Mouse (Mus musculus) brown adipose tissue, adult 24 weeks (tissue): ENCODE results near the gene Ppil6. TPM values are rescaled to one million over a fixed set of nuclear protein-coding genes. Genes with fewer than 3 reads are reported as not detected.

Experiments
- H3K27ac ChIP-seq: fragments of 200-500 bp; replicated peaks from 2 replicates; pipeline ENCODE4 v1.5.1; 2012; ENCODE audit warnings: low read depth, mild to moderate bottlenecking, low read length
- H3K4me1 ChIP-seq: fragments of 200-500 bp; 2 replicates; pipeline ENCODE4 v1.6.1; 2012; ENCODE audit warnings: low read length, mixed read lengths; ENCODE audit not compliant: control insufficient read depth, insufficient read depth, insufficient read length
- H3K4me3 ChIP-seq: fragments of 200-500 bp; 2 replicates; pipeline ENCODE4 v1.5.1; 2012; ENCODE audit warnings: low read depth, mild to moderate bottlenecking, low read length, moderate library complexity; ENCODE audit not compliant: insufficient read depth
- polyA plus RNA-seq: library from polyadenylated mRNA; stranded (reverse); fragments of >200 nt; gene quantifications from 2 replicates; pipeline ENCODE4 v1.2.4, GENCODE M21; 2012; ENCODE audit not compliant: missing spikeins, insufficient read depth, insufficient read length

The Ppil6 gene
- polyA plus RNA-seq, 1 experiment: 0.99 TPM

- Histone ChIP-seq H3K4me3 (no peak overlapping the region), H3K4me1 (peaks cover 5% of the 10 kb centered on the region), H3K27ac (no peak overlapping the region)
Observed at GRCm38 (mm10) chr10:41472962-41473481, 17.2 kb upstream of the Ppil6 start.

- Histone ChIP-seq H3K4me3 (no peak overlapping the region), H3K4me1 (peaks cover 5% of the 10 kb centered on the region), H3K27ac (no peak overlapping the region)
Observed at GRCm38 (mm10) chr10:41473782-41474468, 16.3 kb upstream of the Ppil6 start.

- peak overlapping the region; percentile 45; the same call in 1 of the 2 replicates for H3K27ac ChIP-seq
- H3K4me1 ChIP-seq: peaks cover 5% of the 10 kb centered on the region
- no peak overlapping the region for H3K4me3 ChIP-seq
Observed at GRCm38 (mm10) chr10:41474981-41475391, 15.3 kb upstream of the Ppil6 start.

GRCm38 (mm10) chr10:41476171-41477017 is 13.8 kb upstream of the Ppil6 start, which contains the start of gene Mical1:
Gene Mical1 (plus strand): TSS chr10:41476314.
- Histone ChIP-seq H3K4me3 (peak within 1 kb of the TSS; percentile 57), H3K4me1 (peaks cover 5% of the 10 kb centered on the region), H3K27ac (peak within 1 kb of the TSS; percentile 71)

GRCm38 (mm10) chr10:41477018-41477277 is 13.3 kb upstream of the Ppil6 start:
- Histone ChIP-seq H3K4me3 (peak overlapping the region; percentile 57), H3K4me1 (peaks cover 5% of the 10 kb centered on the region), H3K27ac (peak overlapping the region; percentile 71)

GRCm38 (mm10) chr10:41477278-41478181 is 12.7 kb upstream of the Ppil6 start:
- Histone ChIP-seq H3K4me3 (peak overlapping the region; percentile 57), H3K4me1 (peaks cover 5% of the 10 kb centered on the region), H3K27ac (peak overlapping the region; percentile 71)

- Histone ChIP-seq H3K4me3 (no peak overlapping the region), H3K27ac (no peak overlapping the region)
Observed at GRCm38 (mm10) chr10:41479961-41480360, 10.3 kb upstream of the Ppil6 start.

GRCm38 (mm10) chr10:41480938-41481880 is 9.0 kb upstream of the Ppil6 start:
- no peak overlapping the region for H3K27ac ChIP-seq
- H3K4me3 ChIP-seq: no peak overlapping the region
- H3K4me1 ChIP-seq: no peaks in the 10 kb centered on the region; the same call in 1 of the 2 replicates

More at GRCm38 (mm10) chr10:41479961-41480360, 10.3 kb upstream of the Ppil6 start:
- peaks cover 5% of the 10 kb centered on the region for H3K4me1 ChIP-seq

- H3K4me3 ChIP-seq: no peak overlapping the region
- no peak overlapping the region for H3K27ac ChIP-seq
- no peaks in the 10 kb centered on the region; the same call in 1 of the 2 replicates for H3K4me1 ChIP-seq
Observed at GRCm38 (mm10) chr10:41482446-41482845, 7.8 kb upstream of the Ppil6 start.

GRCm38 (mm10) chr10:41485778-41486177 is 4.5 kb upstream of the Ppil6 start:
- Histone ChIP-seq H3K4me3 (no peak overlapping the region), H3K4me1 (peaks cover 9% of the 10 kb centered on the region), H3K27ac (no peak overlapping the region)

GRCm38 (mm10) chr10:41486506-41487170 is 3.6 kb upstream of the Ppil6 start:
- Histone ChIP-seq H3K27ac (no peak overlapping the region), H3K4me3 (no peak overlapping the region)

GRCm38 (mm10) chr10:41488877-41489276 is 1.4 kb upstream of the Ppil6 start:
- Histone ChIP-seq H3K4me1 (peaks cover 9% of the 10 kb centered on the region), H3K27ac (no peak overlapping the region), H3K4me3 (peak overlapping the region; percentile 70)

More at GRCm38 (mm10) chr10:41486506-41487170, 3.6 kb upstream of the Ppil6 start:
- peaks cover 9% of the 10 kb centered on the region for H3K4me1 ChIP-seq

GRCm38 (mm10) chr10:41489294-41489693 is 945 bp upstream of the Ppil6 start:
- peak overlapping the region; percentile 70 for H3K4me3 ChIP-seq
- H3K27ac ChIP-seq: no peak overlapping the region
- peaks cover 9% of the 10 kb centered on the region for H3K4me1 ChIP-seq
